Mouse (Mus musculus): ENCODE data around the gene Dpt. TPM values are rescaled to one million over a fixed set of nuclear protein-coding genes. Genes with fewer than 3 reads are reported as not detected.

The Dpt gene
- total RNA-seq, 2 experiments from 2014 or later = 73.4 to 96.4 TPM

Other genes starting within 250 kb of the Dpt start
- not detected for gene Xcl1, start 138.9 kb downstream of the Dpt start, total RNA-seq (2021)